Mouse (Mus musculus) myocyte (in vitro differentiated cells): ENCODE data around the gene Trip11. TPM values are rescaled to one million over a fixed set of nuclear protein-coding genes. Genes with fewer than 3 reads are reported as not detected.

Experiments used
- H3K27me3 ChIP-seq: one replicate; pipeline ENCODE4 v1.6.1; 2011; ENCODE audit not compliant: control insufficient read depth, insufficient read depth, insufficient read length
- H3K36me3 ChIP-seq: one replicate; pipeline ENCODE4 v1.6.1; 2011; ENCODE audit not compliant: control insufficient read depth, insufficient read depth
- H3K4me2 ChIP-seq: one replicate; pipeline ENCODE4 v1.6.1; 2011; ENCODE audit warnings: low read depth, control low read depth
- H3K4me3 ChIP-seq: one replicate; pipeline ENCODE4 v1.5.1; 2011; ENCODE audit warnings: mild to moderate bottlenecking, control low read depth, moderate library complexity
- H3K79me2 ChIP-seq: one replicate; pipeline ENCODE4 v1.6.1; 2011; ENCODE audit not compliant: control insufficient read depth, insufficient read depth
- H3ac ChIP-seq: one replicate; pipeline ENCODE4 v1.6.1; 2011; ENCODE audit not compliant: control insufficient read depth, insufficient read length
- CEBPB ChIP-seq: IDR thresholded peaks from 2 replicates; pipeline ENCODE4 v1.6.1; 2011; ENCODE audit warnings: mild to moderate bottlenecking, moderate library complexity; ENCODE audit not compliant: poor library complexity, insufficient read depth, severe bottlenecking
- E2F4 ChIP-seq: IDR thresholded peaks from one replicate; pipeline ENCODE4 v1.6.1; 2011; ENCODE audit warnings: mild to moderate bottlenecking, control low read depth, moderate library complexity; ENCODE audit not compliant: insufficient read depth
- MAX ChIP-seq: IDR thresholded peaks from one replicate; pipeline ENCODE4 v1.6.1; 2011; ENCODE audit warnings: low read depth, mild to moderate bottlenecking, control low read depth
- MYOD1 ChIP-seq, 3 experiments: IDR thresholded peaks; one replicate each; pipeline ENCODE4 v1.6.1; 2011; ENCODE audit warnings: control low read depth in 2 of 3, low read depth in 2 of 3, mild to moderate bottlenecking in 2 of 3, moderate library complexity in 1 of 3; ENCODE audit not compliant: insufficient read length in 2 of 3, control insufficient read depth in 1 of 3
- MYOG ChIP-seq, 3 experiments: IDR thresholded peaks; one replicate each; pipeline ENCODE4 v1.6.1; 2011; ENCODE audit warnings: control low read depth in 2 of 3, low read depth in 2 of 3, mild to moderate bottlenecking in 2 of 3; ENCODE audit not compliant: insufficient read length in 2 of 3, control insufficient read depth in 1 of 3, insufficient read depth in 1 of 3
- POLR2A ChIP-seq: IDR thresholded peaks from one replicate; pipeline ENCODE4 v1.6.1; 2011; ENCODE audit warnings: low read depth, mild to moderate bottlenecking, control low read depth, moderate library complexity; ENCODE audit not compliant: insufficient read length
- POLR2AphosphoS2 ChIP-seq: IDR thresholded peaks from one replicate; pipeline ENCODE4 v1.6.1; 2011; ENCODE audit warnings: low read depth, control low read depth; ENCODE audit not compliant: insufficient read length
- REST ChIP-seq: IDR thresholded peaks from one replicate; pipeline ENCODE4 v1.6.1; 2011; ENCODE audit warnings: mild to moderate bottlenecking, control low read depth, moderate library complexity; ENCODE audit not compliant: insufficient read depth, insufficient read length
- SRF ChIP-seq: IDR thresholded peaks from one replicate; pipeline ENCODE4 v1.6.1; 2011; ENCODE audit warnings: low read depth; ENCODE audit not compliant: control insufficient read depth, insufficient read length
- TCF12 ChIP-seq: IDR thresholded peaks from one replicate; pipeline ENCODE4 v1.6.1; 2011; ENCODE audit warnings: mild to moderate bottlenecking, control low read depth; ENCODE audit not compliant: poor library complexity, insufficient read depth, severe bottlenecking
- TCF3 ChIP-seq: IDR thresholded peaks from one replicate; pipeline ENCODE4 v1.6.1; 2011; ENCODE audit warnings: low read depth, control low read depth; ENCODE audit not compliant: insufficient read length
- USF1 ChIP-seq: IDR thresholded peaks from one replicate; pipeline ENCODE4 v1.6.1; 2011; ENCODE audit warnings: low read depth, mild to moderate bottlenecking, control low read depth, moderate library complexity
- polyA plus RNA-seq: library from polyadenylated mRNA; unstranded; fragments of >200 nt; fragmentation: generic; extraction: Trizol; gene quantifications from one replicate; pipeline ENCODE4 v1.2.1, GENCODE M21; 2012; ENCODE audit warnings: missing spikeins

Trip11 gene
- polyA plus RNA-seq, 1 experiment, result 3.0 TPM

GRCm38 (mm10) chr12:101875107-101875506, 38.0 kb downstream of the Trip11 start:
- peaks cover 36% of the 10 kb centered on the region for H3K36me3 ChIP-seq
- TF ChIP-seq TCF12 (no peak), MYOG (IDR thresholded peaks at IDR 0.05; ENCODE audit: control insufficient read depth in 1 of 3, insufficient read depth in 1 of 3, insufficient read length in 2 of 3, low read depth in 2 of 3) (no peak), E2F4 (no peak), USF1 (no peak), REST (no peak), CEBPB (no peak)
- no peak overlapping the region for H3ac ChIP-seq

GRCm38 (mm10) chr12:101862286-101862964, 50.6 kb downstream of the Trip11 start:
- Histone ChIP-seq H3K4me3 (no peak overlapping the region), H3ac (no peak overlapping the region), H3K4me2 (no peak overlapping the region), H3K36me3 (peaks cover 25% of the 10 kb centered on the region), H3K27me3 (no peaks in the 10 kb centered on the region), H3K79me2 (no peaks in the 10 kb centered on the region)
- TF ChIP-seq TCF12 (no peak), CEBPB (no peak), POLR2AphosphoS2 (no peak), MYOD1 (IDR thresholded peaks at IDR 0.05; ENCODE audit: control insufficient read depth in 1 of 3, insufficient read length in 2 of 3, low read depth in 2 of 3) (no peak), SRF (no peak), REST (no peak), MAX (no peak), TCF3 (no peak), POLR2A (no peak), USF1 (no peak), E2F4 (no peak), MYOG (IDR thresholded peaks at IDR 0.05; ENCODE audit: control insufficient read depth in 1 of 3, insufficient read depth in 1 of 3, insufficient read length in 2 of 3, low read depth in 2 of 3) (no peak)

More at GRCm38 (mm10) chr12:101875107-101875506, 38.0 kb downstream of the Trip11 start:
- no peaks in the 10 kb centered on the region for H3K27me3 ChIP-seq
- no peak overlapping the region for H3K4me2 ChIP-seq
- no peaks in the 10 kb centered on the region for H3K79me2 ChIP-seq
- H3K4me3 ChIP-seq, result no peak overlapping the region

- H3K36me3 ChIP-seq, result peaks cover 13% of the 10 kb centered on the region
- no peak for TF ChIP-seq SRF
- no peak for TF ChIP-seq E2F4
- TF ChIP-seq REST, result no peak
- TF ChIP-seq MYOG (IDR thresholded peaks at IDR 0.05; ENCODE audit: control insufficient read depth in 1 of 3, insufficient read depth in 1 of 3, insufficient read length in 2 of 3, low read depth in 2 of 3), result no peak
- no peak for TF ChIP-seq POLR2A
- no peak for TF ChIP-seq MAX
- TF ChIP-seq CEBPB, result no peak
- TF ChIP-seq USF1, result no peak
- TF ChIP-seq TCF3, result no peak
- no peak for TF ChIP-seq TCF12
- TF ChIP-seq MYOD1 (IDR thresholded peaks at IDR 0.05; ENCODE audit: control insufficient read depth in 1 of 3, insufficient read length in 2 of 3, low read depth in 2 of 3), result no peak
Observed at GRCm38 (mm10) chr12:101860256-101860655, 52.8 kb downstream of the Trip11 start.

GRCm38 (mm10) chr12:101858011-101858410, 55.1 kb downstream of the Trip11 start:
- H3K36me3 ChIP-seq, result peaks cover 7% of the 10 kb centered on the region
- no peak overlapping the region for H3K4me3 ChIP-seq
- no peak for TF ChIP-seq MAX
- TF ChIP-seq REST, result no peak
- no peak for TF ChIP-seq MYOG (IDR thresholded peaks at IDR 0.05; ENCODE audit: control insufficient read depth in 1 of 3, insufficient read depth in 1 of 3, insufficient read length in 2 of 3, low read depth in 2 of 3)
- TF ChIP-seq MYOD1 (IDR thresholded peaks at IDR 0.05; ENCODE audit: control insufficient read depth in 1 of 3, insufficient read length in 2 of 3, low read depth in 2 of 3), result no peak
- TF ChIP-seq USF1, result no peak
- TF ChIP-seq CEBPB, result no peak
- TF ChIP-seq E2F4, result no peak
- TF ChIP-seq SRF, result no peak
- no peak for TF ChIP-seq POLR2A
- TF ChIP-seq TCF12, result no peak
- no peak for TF ChIP-seq POLR2AphosphoS2
- no peaks in the 10 kb centered on the region for H3K79me2 ChIP-seq
- H3K27me3 ChIP-seq, result no peaks in the 10 kb centered on the region
- no peak overlapping the region for H3ac ChIP-seq
- H3K4me2 ChIP-seq, result no peak overlapping the region

More at GRCm38 (mm10) chr12:101860256-101860655, 52.8 kb downstream of the Trip11 start:
- Histone ChIP-seq H3K4me3 (no peak overlapping the region), H3ac (no peak overlapping the region), H3K27me3 (no peaks in the 10 kb centered on the region), H3K4me2 (no peak overlapping the region), H3K79me2 (no peaks in the 10 kb centered on the region)

- TF ChIP-seq USF1 (no peak), MYOG (IDR thresholded peaks at IDR 0.05; ENCODE audit: control insufficient read depth in 1 of 3, insufficient read depth in 1 of 3, insufficient read length in 2 of 3, low read depth in 2 of 3) (no peak), REST (no peak), POLR2AphosphoS2 (no peak)
- H3K36me3 ChIP-seq, result no peaks in the 10 kb centered on the region
- no peak overlapping the region for H3K4me3 ChIP-seq
- H3K79me2 ChIP-seq, result peaks cover 6% of the 10 kb centered on the region
- no peak overlapping the region for H3K4me2 ChIP-seq
- no peak overlapping the region for H3ac ChIP-seq
- H3K27me3 ChIP-seq, result no peaks in the 10 kb centered on the region
Observed at GRCm38 (mm10) chr12:101854336-101854735, 58.7 kb downstream of the Trip11 start.
